Mouse (Mus musculus) liver, embryonic 14.5 days (tissue): Measurements from ENCODE around the gene Rpusd2. TPM values are rescaled to one million over a fixed set of nuclear protein-coding genes. Genes with fewer than 3 reads are reported as not detected.
A peak's percentile ranks its signal among the peaks of the same experiment; 100 is the strongest.
"Not testable (repeated sequence)": the region's sequence is repeated elsewhere in the genome, so short reads cannot be mapped to it uniquely, and the experiment has no call there.

Experiments used
- ATAC-seq: fragments of 200-750 bp; cut with Nextera tagmentation; 2 replicates; pipeline ENCODE4 v1.8.0; 2017; ENCODE audit warnings: moderate number of reproducible peaks, mild to moderate bottlenecking, moderate library complexity; ENCODE audit not compliant: insufficient read depth
- DNase-seq, 3 experiments: peaks; one replicate each; pipeline ENCODE4 v3.0.0-alpha.2; 2012 to 2013; ENCODE audit warnings: low read depth in 3 of 3, low spot score in 3 of 3
- H3K27ac ChIP-seq: fragments of 300-500 bp; sonication (generic); 2 replicates; pipeline ENCODE4 v1.5.1; 2014; ENCODE audit warnings: moderate library complexity, mild to moderate bottlenecking, control low read depth, inconsistent platforms
- H3K27me3 ChIP-seq: fragments of 300-500 bp; sonication (generic); 2 replicates; pipeline ENCODE4 v1.6.1; 2014; ENCODE audit warnings: mild to moderate bottlenecking, low read length, moderate library complexity; ENCODE audit not compliant: control insufficient read depth, insufficient read depth
- H3K36me3 ChIP-seq: fragments of 300-500 bp; sonication (generic); replicated peaks from 2 replicates; pipeline ENCODE4 v1.6.1; 2014; ENCODE audit warnings: low read depth; ENCODE audit not compliant: control insufficient read depth, insufficient read depth
- H3K4me1 ChIP-seq, 2 experiments: fragments of 200-500 bp in 1 of 2; fragments of 300-500 bp in 1 of 2; sonication (generic) in 1 of 2; replicated peaks; 2 replicates each; pipeline ENCODE4 v1.6.1; 2012 to 2014; ENCODE audit warnings: antibody characterized with exemption in 1 of 2, inconsistent platforms in 1 of 2, low read length in 1 of 2; ENCODE audit not compliant: control insufficient read depth in 2 of 2, insufficient read depth in 2 of 2
- H3K4me2 ChIP-seq: fragments of 300-500 bp; sonication (generic); 2 replicates; pipeline ENCODE4 v1.6.1; 2014; ENCODE audit warnings: low read depth, mild to moderate bottlenecking, control low read depth, moderate library complexity
- H3K4me3 ChIP-seq, 2 experiments: fragments of 200-500 bp in 1 of 2; fragments of 300-500 bp in 1 of 2; sonication (generic) in 1 of 2; 2 replicates each; pipeline ENCODE4 v1.5.1; 2012 to 2014; ENCODE audit warnings: low read depth in 2 of 2, low read length in 2 of 2, mild to moderate bottlenecking in 2 of 2, control low read depth in 1 of 2, inconsistent platforms in 1 of 2, moderate library complexity in 1 of 2; ENCODE audit not compliant: insufficient read depth in 1 of 2
- H3K9ac ChIP-seq: fragments of 300-500 bp; sonication (generic); replicated peaks from 2 replicates; pipeline ENCODE4 v1.6.1; 2014; ENCODE audit warnings: mild to moderate bottlenecking, control low read depth, moderate library complexity
- H3K9me3 ChIP-seq: fragments of 300-500 bp; sonication (generic); 2 replicates; pipeline ENCODE4 v1.6.1; 2016; ENCODE audit warnings: low read length, mixed read lengths; ENCODE audit not compliant: control insufficient read depth
- CTCF ChIP-seq: IDR thresholded peaks from 2 replicates; pipeline ENCODE4 v1.5.1; 2016; ENCODE audit warnings: antibody characterized with exemption, low read depth, control low read depth
- EP300 ChIP-seq: IDR thresholded peaks from 2 replicates; pipeline ENCODE4 v1.6.1; 2016; ENCODE audit warnings: antibody characterized with exemption, low read depth
- WGBS: fragments of 180-500 bp; shearing (Covaris S2); extraction: QIAGEN DNeasy Blood & Tissue Kit; methylation state at CpG from one replicate; pipeline ENCODE4 v1.1.7; 2014; ENCODE audit not compliant: insufficient replicate concordance; 5-methylcytosine and 5-hydroxymethylcytosine counted together
- polyA plus RNA-seq, 2 experiments: library from polyadenylated mRNA; depleted of rRNA in 1 of 2; stranded (reverse) in 1 of 2; unstranded in 1 of 2; fragments of >200 nt; fragmentation: Nextera tagmentation in 1 of 2; extraction: Ambion mirVana in 1 of 2; gene quantifications; 2 replicates each; pipeline versions ENCODE4 v1.2.1 to v1.2.3; 2012 to 2014

Gene Rpusd2
- polyA plus RNA-seq, 2 experiments, result 2.3 to 4.0 TPM

GRCm38 (mm10) chr2:119015604-119016180 is 18.9 kb upstream of the Rpusd2 start:
- WGBS, result 13% methylated on average over 11 of the region's 12 CpGs
- no peak overlapping the region for H3K27ac ChIP-seq
- H3K4me2 ChIP-seq, result no peak overlapping the region
- DNase-seq (no peak), ATAC-seq (no peak)
- H3K9me3 ChIP-seq, result no peaks in the 10 kb centered on the region
- H3K4me3 ChIP-seq, result no peak overlapping the region
- peaks cover 12% of the 10 kb centered on the region for H3K36me3 ChIP-seq
- H3K9ac ChIP-seq, result no peak overlapping the region
- no peak for TF ChIP-seq EP300
- TF ChIP-seq CTCF, result no peak
- H3K27me3 ChIP-seq, result no peaks in the 10 kb centered on the region
- peaks cover 0 to 8% of the 10 kb centered on the region in 2 experiments; a peak in 2 of 4 replicates for H3K4me1 ChIP-seq

GRCm38 (mm10) chr2:119016312-119016711 is 18.3 kb upstream of the Rpusd2 start:
- H3K9ac ChIP-seq, result not testable (repeated sequence)

GRCm38 (mm10) chr2:119017647-119018046 is 16.9 kb upstream of the Rpusd2 start:
- H3K4me2 ChIP-seq, result no peak overlapping the region
- 94% methylated on average over 3 of the region's 3 CpGs for WGBS
- ATAC-seq (no peak), DNase-seq (no peak)
- peaks cover 0 to 8% of the 10 kb centered on the region in 2 experiments; a peak in 2 of 4 replicates for H3K4me1 ChIP-seq
- TF ChIP-seq EP300, result no peak
- peak; percentile 42 for TF ChIP-seq CTCF
- H3K9me3 ChIP-seq, result no peaks in the 10 kb centered on the region
- no peak overlapping the region for H3K9ac ChIP-seq
- no peak overlapping the region for H3K4me3 ChIP-seq
- H3K36me3 ChIP-seq, result peaks cover 31% of the 10 kb centered on the region
- no peaks in the 10 kb centered on the region for H3K27me3 ChIP-seq
- no peak overlapping the region for H3K27ac ChIP-seq

More at GRCm38 (mm10) chr2:119016312-119016711, 18.3 kb upstream of the Rpusd2 start:
- H3K27me3 ChIP-seq, H3K27ac ChIP-seq, H3K4me1 ChIP-seq, H3K9me3 ChIP-seq, ATAC-seq, H3K4me2 ChIP-seq, DNase-seq, H3K4me3 ChIP-seq: not testable (repeated sequence)
- peaks cover 18% of the 10 kb centered on the region for H3K36me3 ChIP-seq
- 34% methylated on average over 4 of the region's 4 CpGs for WGBS

DNA sequence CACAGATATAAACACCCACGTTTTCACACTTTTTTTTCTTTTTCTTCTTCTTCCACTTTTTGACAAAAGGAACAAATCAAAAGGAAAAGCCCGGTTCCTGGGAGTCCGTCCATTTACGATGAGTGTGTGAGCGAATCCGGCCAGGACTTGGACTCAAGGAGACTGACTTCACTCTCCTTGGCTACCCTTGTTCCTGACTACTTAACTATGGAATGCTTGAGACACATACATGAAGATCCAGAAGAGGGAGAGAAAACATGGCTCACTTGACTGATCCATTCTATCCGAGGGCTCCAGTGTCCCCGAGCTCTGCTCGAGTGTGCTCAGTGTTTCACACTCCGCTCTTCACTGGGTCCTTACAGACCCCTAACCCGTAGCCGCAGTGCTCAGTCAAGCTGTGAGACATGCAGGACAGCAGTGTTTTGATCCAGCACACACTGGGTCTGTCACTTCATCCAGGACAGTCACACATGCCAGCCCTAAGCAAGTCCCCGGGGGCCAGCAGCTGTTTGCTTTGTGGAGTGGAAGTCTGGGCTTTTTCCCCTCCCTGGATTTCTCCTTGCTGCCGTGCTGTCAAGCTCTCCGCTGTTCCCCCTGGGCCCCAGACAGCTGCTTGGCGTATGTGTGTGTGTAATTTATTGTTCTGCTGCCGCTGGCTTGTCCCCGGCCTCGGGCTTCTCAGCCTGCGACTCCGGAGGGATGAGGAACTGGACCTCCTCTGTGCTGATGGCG is 16.0 kb upstream of the Rpusd2 start:
- DNase-seq (no peak), ATAC-seq (no peak)
- Histone ChIP-seq H3K27me3 (no peaks in the 10 kb centered on the region), H3K9ac (no peak overlapping the region), H3K4me3 (no peak overlapping the region), H3K36me3 (peaks cover 31% of the 10 kb centered on the region), H3K4me1 (peaks cover 0 to 10% of the 10 kb centered on the region in 2 experiments; a peak in 3 of 4 replicates), H3K27ac (no peak overlapping the region), H3K9me3 (no peaks in the 10 kb centered on the region), H3K4me2 (no peak overlapping the region)
- no peak for TF ChIP-seq EP300
- no peak for TF ChIP-seq CTCF
- WGBS, result 77% methylated on average over 22 of the region's 22 CpGs

DNA sequence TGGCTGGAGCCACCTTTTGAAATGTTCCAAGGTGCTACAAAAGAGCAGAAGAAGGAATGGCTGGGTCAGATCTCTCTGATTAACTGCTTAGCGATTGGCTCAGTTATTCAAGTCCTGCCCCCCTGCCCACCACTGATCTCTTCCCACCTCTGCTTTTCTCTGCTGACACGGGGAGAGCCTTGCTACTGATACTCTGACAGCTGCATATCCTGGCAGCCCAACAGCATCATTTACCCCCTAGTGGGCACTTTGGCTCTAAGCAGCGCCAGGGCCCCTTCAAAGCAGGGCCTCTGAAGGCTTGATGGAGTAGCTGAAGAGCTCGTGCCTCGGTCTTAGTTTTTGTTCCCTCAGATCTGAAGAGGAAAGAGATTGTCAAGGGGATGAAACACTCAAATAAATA is 15.5 kb upstream of the Rpusd2 start:
- TF ChIP-seq EP300 (no peak), CTCF (peak; percentile 27)
- WGBS, result 41% methylated on average over 5 of the region's 5 CpGs
- Histone ChIP-seq H3K9me3 (no peaks in the 10 kb centered on the region), H3K27ac (no peak overlapping the region), H3K9ac (no peak overlapping the region), H3K4me3 (no peak overlapping the region), H3K4me2 (no peak overlapping the region), H3K27me3 (no peaks in the 10 kb centered on the region), H3K4me1 (peaks cover 5 to 15% of the 10 kb centered on the region in 2 experiments), H3K36me3 (peaks cover 31% of the 10 kb centered on the region)
- DNase-seq (no peak), ATAC-seq (no peak)
